In genomic region chr1:191616245-191616644, GRCm38 (mm10) we compare ENCODE assay signal across 13 mouse cellular contexts.
"Had no signal": no experiment of that assay in that cellular context is flagged by ENCODE, and none has a peak within 500 bp of the region (broad histone marks: within the 10 kb centered on the region; RNA-seq: fewer than 3 reads in every experiment).

No protein-coding gene starts in this region.

- DNase-seq: gastrocnemius, adult 2 months; gastrocnemius, postnatal 10 days; gastrocnemius, postnatal 25 days; heart, adult 2 months; heart, postnatal 14 days; heart, postnatal 4 days; kidney, adult 18-20 months; kidney, adult 8-10 months; kidney, postnatal 10 days; kidney, postnatal 25 days; kidney, postnatal 4 days; liver; liver, embryonic 13.5 days had no signal
